Mouse (Mus musculus): ENCODE measurements around the gene Kpna3.

GRCm38 (mm10) chr14:61404941-61405340, 34.7 kb downstream of the Kpna3 start:
- TF ChIP-seq CHD2 (IDR thresholded peaks at IDR 0.05; ENCODE audit: low read depth, low read length) (no peak), ZNF384 (IDR thresholded peaks at IDR 0.05; ENCODE audit: low read depth, low read length) (no peak)
